Mouse (Mus musculus) limb, embryonic 12.5 days (tissue): Measurements from ENCODE around the gene Six6. TPM values are rescaled to one million over a fixed set of nuclear protein-coding genes. Genes with fewer than 3 reads are reported as not detected.

Experiments
- ATAC-seq: fragments of 200-750 bp; cut with Nextera tagmentation; 2 replicates; pipeline ENCODE4 v1.8.0; 2017; ENCODE audit warnings: low read depth, moderate TSS enrichment; ENCODE audit not compliant: insufficient number of reproducible peaks, insufficient read depth, low FRiP score, low TSS enrichment
- H3K27ac ChIP-seq: fragments of 300-500 bp; sonication (generic); 2 replicates; pipeline ENCODE4 v1.5.1; 2016; ENCODE audit warnings: mild to moderate bottlenecking, moderate library complexity
- H3K27me3 ChIP-seq: fragments of 300-500 bp; sonication (generic); 2 replicates; pipeline ENCODE4 v1.6.1; 2016; ENCODE audit warnings: mild to moderate bottlenecking, moderate library complexity
- H3K36me3 ChIP-seq: fragments of 300-500 bp; sonication (generic); 2 replicates; pipeline ENCODE4 v1.6.1; 2016; ENCODE audit warnings: mild to moderate bottlenecking, moderate library complexity
- H3K4me1 ChIP-seq: fragments of 300-500 bp; sonication (generic); replicated peaks from 2 replicates; pipeline ENCODE4 v1.6.1; 2016
- H3K4me2 ChIP-seq: fragments of 300-500 bp; sonication (generic); 2 replicates; pipeline ENCODE4 v1.6.1; 2016; ENCODE audit warnings: mild to moderate bottlenecking, moderate library complexity
- H3K4me3 ChIP-seq: fragments of 300-500 bp; sonication (generic); replicated peaks from 2 replicates; pipeline ENCODE4 v1.5.1; 2016; ENCODE audit warnings: mild to moderate bottlenecking
- H3K9ac ChIP-seq: fragments of 300-500 bp; sonication (generic); replicated peaks from 2 replicates; pipeline ENCODE4 v1.6.1; 2016; ENCODE audit warnings: mild to moderate bottlenecking, moderate library complexity
- H3K9me3 ChIP-seq: fragments of 300-500 bp; sonication (generic); 2 replicates; pipeline ENCODE4 v1.6.1; 2016; ENCODE audit warnings: mild to moderate bottlenecking, moderate library complexity
- WGBS: fragments of 180-500 bp; shearing (Covaris S2); methylation state at CpG from one replicate; pipeline ENCODE4 v1.1.7; 2016; 5-methylcytosine and 5-hydroxymethylcytosine counted together
- polyA plus RNA-seq: library from polyadenylated mRNA; unstranded; fragments of >200 nt; fragmentation: Nextera tagmentation; extraction: Ambion mirVana; gene quantifications from 2 replicates; pipeline ENCODE4 v1.2.1, GENCODE M21; 2016

The Six6 gene
- polyA plus RNA-seq, 1 experiment from 2014 or later: not detected

GRCm38 (mm10) chr12:72958446-72958845 is 18.8 kb downstream of the Six6 start:
- Histone ChIP-seq H3K4me3 (no peak overlapping the region), H3K4me2 (no peak overlapping the region), H3K27ac (no peak overlapping the region), H3K36me3 (no peaks in the 10 kb centered on the region), H3K27me3 (peaks cover 15% of the 10 kb centered on the region; the same call in 1 of the 2 replicates), H3K4me1 (no peaks in the 10 kb centered on the region), H3K9ac (no peak overlapping the region), H3K9me3 (no peaks in the 10 kb centered on the region)
- 94% methylated on average over 3 of the region's 3 CpGs for WGBS
- ATAC-seq: no peak

- H3K9ac ChIP-seq: no peak overlapping the region
- H3K9me3 ChIP-seq: no peaks in the 10 kb centered on the region
- H3K36me3 ChIP-seq: no peaks in the 10 kb centered on the region
- H3K27me3 ChIP-seq: no peaks in the 10 kb centered on the region; the same call in 1 of the 2 replicates
- no peak overlapping the region for H3K4me3 ChIP-seq
- H3K4me2 ChIP-seq: no peak overlapping the region
- no peak for ATAC-seq
- no peaks in the 10 kb centered on the region for H3K4me1 ChIP-seq
- no peak overlapping the region for H3K27ac ChIP-seq
- 69% methylated on average over 6 of the region's 6 CpGs for WGBS
These were observed 23.1 kb downstream of the Six6 start for GRCm38 (mm10) chr12:72962761-72963160.

- H3K4me1 ChIP-seq: no peaks in the 10 kb centered on the region
- H3K27me3 ChIP-seq: peaks cover 17% of the 10 kb centered on the region
- ATAC-seq: no peak
- WGBS: 81% methylated on average over 7 of the region's 7 CpGs
- H3K36me3 ChIP-seq: no peaks in the 10 kb centered on the region
- H3K4me2 ChIP-seq: no peak overlapping the region
- no peak overlapping the region for H3K27ac ChIP-seq
- H3K4me3 ChIP-seq: no peak overlapping the region
- H3K9ac ChIP-seq: no peak overlapping the region
- H3K9me3 ChIP-seq: no peaks in the 10 kb centered on the region
These were observed 27.8 kb downstream of the Six6 start for GRCm38 (mm10) chr12:72967541-72967940.

- no peak overlapping the region for H3K4me2 ChIP-seq
- WGBS: 70% methylated on average over 14 of the region's 14 CpGs
- no peak overlapping the region for H3K9ac ChIP-seq
- H3K27ac ChIP-seq: no peak overlapping the region
- no peak overlapping the region for H3K4me3 ChIP-seq
- no peaks in the 10 kb centered on the region for H3K9me3 ChIP-seq
- H3K27me3 ChIP-seq: peaks cover 28% of the 10 kb centered on the region
- H3K4me1 ChIP-seq: peaks cover 1% of the 10 kb centered on the region
- no peak for ATAC-seq
- H3K36me3 ChIP-seq: no peaks in the 10 kb centered on the region
These were observed 30.9 kb downstream of the Six6 start for GRCm38 (mm10) chr12:72970620-72971019.

GRCm38 (mm10) chr12:72973161-72973560 is 33.5 kb downstream of the Six6 start:
- peaks cover 28% of the 10 kb centered on the region for H3K27me3 ChIP-seq
- WGBS: 5% methylated on average over 6 of the region's 6 CpGs

GRCm38 (mm10) chr12:72976172-72976571 is 36.5 kb downstream of the Six6 start:
- no peak overlapping the region for H3K27ac ChIP-seq
- peak overlapping the region; percentile 24 for H3K4me3 ChIP-seq
- H3K9me3 ChIP-seq: no peaks in the 10 kb centered on the region
- WGBS: 2% methylated on average over 7 of the region's 7 CpGs
- peaks cover 34% of the 10 kb centered on the region for H3K27me3 ChIP-seq
- peak overlapping the region; percentile 57 for H3K4me2 ChIP-seq
- peaks cover 20% of the 10 kb centered on the region for H3K4me1 ChIP-seq
- H3K36me3 ChIP-seq: no peaks in the 10 kb centered on the region
- 0 out of 2 replicates have a peak overlapping the region, but pooled peaks have one; percentile 31 for H3K9ac ChIP-seq
- no peak for ATAC-seq

More at GRCm38 (mm10) chr12:72973161-72973560, 33.5 kb downstream of the Six6 start:
- Histone ChIP-seq H3K4me2 (no peak overlapping the region), H3K36me3 (no peaks in the 10 kb centered on the region), H3K4me3 (no peak overlapping the region), H3K4me1 (peaks cover 17% of the 10 kb centered on the region), H3K9me3 (no peaks in the 10 kb centered on the region), H3K27ac (no peak overlapping the region), H3K9ac (no peak overlapping the region)
- no peak for ATAC-seq

GRCm38 (mm10) chr12:72976718-72977117 is 37.0 kb downstream of the Six6 start:
- no peaks in the 10 kb centered on the region for H3K9me3 ChIP-seq
- H3K4me3 ChIP-seq: peak overlapping the region; percentile 24
- peaks cover 20% of the 10 kb centered on the region for H3K4me1 ChIP-seq
- H3K4me2 ChIP-seq: peak overlapping the region; percentile 57
- H3K27me3 ChIP-seq: peaks cover 36% of the 10 kb centered on the region
- 2% methylated on average over 12 of the region's 12 CpGs for WGBS
- peak overlapping the region; percentile 38; the same call in 1 of the 2 replicates for H3K9ac ChIP-seq
- no peak overlapping the region for H3K27ac ChIP-seq
- peak; percentile 61; the same call in 1 of the 2 replicates for ATAC-seq
- H3K36me3 ChIP-seq: no peaks in the 10 kb centered on the region

GRCm38 (mm10) chr12:72977851-72978250 is 38.2 kb downstream of the Six6 start:
- peak; percentile 54; the same call in 1 of the 2 replicates for ATAC-seq

GRCm38 (mm10) chr12:72979236-72979635 is 39.5 kb downstream of the Six6 start:
- Histone ChIP-seq H3K36me3 (no peaks in the 10 kb centered on the region), H3K4me1 (peaks cover 20% of the 10 kb centered on the region), H3K27me3 (peaks cover 18% of the 10 kb centered on the region), H3K9me3 (no peaks in the 10 kb centered on the region), H3K9ac (no peak overlapping the region), H3K4me2 (no peak overlapping the region), H3K27ac (no peak overlapping the region), H3K4me3 (no peak overlapping the region)
- WGBS: 78% methylated on average over 5 of the region's 5 CpGs
- no peak for ATAC-seq

More at GRCm38 (mm10) chr12:72977851-72978250, 38.2 kb downstream of the Six6 start:
- Histone ChIP-seq H3K27ac (no peak overlapping the region), H3K9me3 (no peaks in the 10 kb centered on the region), H3K4me3 (no peak overlapping the region), H3K9ac (no peak overlapping the region), H3K4me1 (peaks cover 20% of the 10 kb centered on the region), H3K27me3 (peaks cover 27% of the 10 kb centered on the region), H3K36me3 (no peaks in the 10 kb centered on the region), H3K4me2 (no peak overlapping the region)
- 42% methylated on average over 3 of the region's 3 CpGs for WGBS

GRCm38 (mm10) chr12:72982616-72983015 is 42.9 kb downstream of the Six6 start:
- no peak overlapping the region for H3K4me3 ChIP-seq
- no peak overlapping the region for H3K9ac ChIP-seq
- H3K36me3 ChIP-seq: no peaks in the 10 kb centered on the region
- no peaks in the 10 kb centered on the region for H3K9me3 ChIP-seq
- 76% methylated on average over 10 of the region's 10 CpGs for WGBS
- peaks cover 9% of the 10 kb centered on the region for H3K4me1 ChIP-seq
- H3K4me2 ChIP-seq: no peak overlapping the region
- peaks cover 17% of the 10 kb centered on the region for H3K27me3 ChIP-seq
- H3K27ac ChIP-seq: no peak overlapping the region
- no peak for ATAC-seq

- Histone ChIP-seq H3K9me3 (no peaks in the 10 kb centered on the region), H3K9ac (no peak overlapping the region), H3K4me1 (peaks cover 2% of the 10 kb centered on the region), H3K27ac (no peak overlapping the region), H3K36me3 (no peaks in the 10 kb centered on the region), H3K4me2 (no peak overlapping the region), H3K4me3 (no peak overlapping the region), H3K27me3 (peaks cover 19% of the 10 kb centered on the region)
- 82% methylated on average over 8 of the region's 8 CpGs for WGBS
- ATAC-seq: no peak
These were observed 43.6 kb downstream of the Six6 start for GRCm38 (mm10) chr12:72983071-72983857.
